Mouse (Mus musculus) midbrain, postnatal 0 days (tissue): ENCODE data around the gene Arid3c. TPM values are rescaled to one million over a fixed set of nuclear protein-coding genes. Genes with fewer than 3 reads are reported as not detected.
"Not testable (repeated sequence)": the region's sequence is repeated elsewhere in the genome, so short reads cannot be mapped to it uniquely, and the experiment has no call there.

Experiments
- ATAC-seq: fragments of 200-750 bp; cut with Nextera tagmentation; 2 replicates; pipeline ENCODE4 v1.8.0; 2017; ENCODE audit warnings: moderate number of reproducible peaks, mild to moderate bottlenecking, moderate TSS enrichment, moderate library complexity; ENCODE audit not compliant: low FRiP score
- DNase-seq: peaks from one replicate; pipeline ENCODE4 v3.0.0-alpha.2; 2015; ENCODE audit warnings: low spot score
- H3K27ac ChIP-seq: fragments of 300-500 bp; sonication (generic); 2 replicates; pipeline ENCODE4 v1.5.1; 2014; ENCODE audit warnings: low read depth, mild to moderate bottlenecking, low read length, mixed read lengths
- H3K27me3 ChIP-seq: fragments of 300-500 bp; sonication (generic); 2 replicates; pipeline ENCODE4 v1.6.1; 2014; ENCODE audit warnings: low read length, control low read depth, mixed read lengths; ENCODE audit not compliant: insufficient read depth
- H3K36me3 ChIP-seq: fragments of 300-500 bp; sonication (generic); 2 replicates; pipeline ENCODE4 v1.6.1; 2014; ENCODE audit warnings: low read length, control low read depth, mixed read lengths; ENCODE audit not compliant: insufficient read depth
- H3K4me1 ChIP-seq: fragments of 300-500 bp; sonication (generic); 2 replicates; pipeline ENCODE4 v1.6.1; 2014; ENCODE audit warnings: mild to moderate bottlenecking, control low read depth, antibody characterized with exemption, low read length, mixed read lengths; ENCODE audit not compliant: insufficient read depth
- H3K4me2 ChIP-seq: fragments of 300-500 bp; sonication (generic); 2 replicates; pipeline ENCODE4 v1.6.1; 2014; ENCODE audit warnings: low read depth, mild to moderate bottlenecking, low read length, mixed read lengths; ENCODE audit not compliant: poor library complexity, severe bottlenecking
- H3K4me3 ChIP-seq: fragments of 300-500 bp; sonication (generic); 2 replicates; pipeline ENCODE4 v1.5.1; 2014; ENCODE audit warnings: low read depth, mild to moderate bottlenecking, low read length, moderate library complexity
- H3K9ac ChIP-seq: fragments of 300-500 bp; sonication (generic); replicated peaks from 2 replicates; pipeline ENCODE4 v1.6.1; 2014; ENCODE audit warnings: mild to moderate bottlenecking, low read length, moderate library complexity, mixed read lengths; ENCODE audit not compliant: poor library complexity, severe bottlenecking
- H3K9me3 ChIP-seq: fragments of 300-500 bp; sonication (generic); 2 replicates; pipeline ENCODE4 v1.6.1; 2016; ENCODE audit warnings: low read length, control low read depth
- CTCF ChIP-seq: IDR thresholded peaks from 2 replicates; pipeline ENCODE4 v1.5.1; 2016; ENCODE audit warnings: antibody characterized with exemption, mild to moderate bottlenecking
- WGBS: fragments of 180-500 bp; shearing (Covaris S2); extraction: QIAGEN DNeasy Blood & Tissue Kit; methylation state at CpG from one replicate; pipeline ENCODE4 v1.1.7; 2014; 5-methylcytosine and 5-hydroxymethylcytosine counted together
- polyA plus RNA-seq: library from polyadenylated mRNA; unstranded; fragments of >200 nt; fragmentation: Nextera tagmentation; extraction: Ambion mirVana; gene quantifications from 2 replicates; pipeline ENCODE4 v1.2.1, GENCODE M21; 2015
- total RNA-seq: library from RNA; depleted of rRNA; stranded (reverse); fragments of >200 nt; gene quantifications from 2 replicates; pipeline ENCODE4 v1.2.3, GENCODE M21; 2014

The Arid3c gene
- total and polyA plus RNA-seq, 2 experiments from 2014 or later = 0.27 to 0.48 TPM

DNA sequence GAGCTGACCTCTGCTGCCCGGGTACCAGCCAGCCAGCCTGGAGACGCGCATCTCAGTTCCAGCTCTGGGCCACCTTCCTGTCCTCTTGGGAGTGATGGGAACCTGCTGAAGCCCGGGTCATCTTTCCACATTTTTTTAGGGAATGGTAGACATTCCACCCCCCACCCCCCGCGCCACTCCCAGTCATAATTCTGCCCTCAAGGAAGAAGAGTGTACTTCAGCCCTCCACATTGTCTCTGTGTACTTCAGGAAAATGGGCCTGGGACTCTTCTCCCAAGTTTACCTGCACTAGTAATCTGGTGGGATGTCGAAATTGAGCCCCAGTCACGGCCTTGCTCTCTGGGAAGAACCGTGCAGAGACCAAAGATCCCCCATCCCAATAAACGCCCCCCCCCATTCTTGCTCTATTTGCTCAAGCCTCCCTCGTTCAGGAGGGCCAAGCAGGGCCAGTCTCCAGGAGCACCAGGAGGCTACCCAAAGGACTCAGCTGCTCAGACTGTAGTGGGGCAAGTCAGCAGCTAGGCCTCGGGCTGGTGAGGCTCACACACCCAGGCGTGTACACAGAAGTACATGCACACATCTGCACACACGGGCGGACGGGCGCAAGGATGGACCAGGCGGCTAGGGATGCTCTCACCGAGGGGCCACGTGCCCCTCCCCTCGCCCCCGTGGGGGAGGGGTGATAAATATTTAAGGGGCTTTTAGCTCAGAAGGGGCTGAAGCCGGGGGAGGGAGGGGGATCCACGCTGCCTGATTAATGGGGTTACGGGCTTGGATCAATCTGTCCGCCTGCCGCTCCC, 46.6 kb downstream of the Arid3c start:
- not testable (repeated sequence) for H3K9me3 ChIP-seq, DNase-seq, H3K27me3 ChIP-seq, H3K36me3 ChIP-seq, H3K4me1 ChIP-seq, H3K27ac ChIP-seq, H3K9ac ChIP-seq, H3K4me3 ChIP-seq
- peak; percentile 28; the same call in 1 of the 2 replicates for ATAC-seq
- WGBS = 7% methylated on average over 20 of the region's 27 CpGs
- peak overlapping the region; percentile 39; the same call in 1 of the 2 replicates for H3K4me2 ChIP-seq

DNA sequence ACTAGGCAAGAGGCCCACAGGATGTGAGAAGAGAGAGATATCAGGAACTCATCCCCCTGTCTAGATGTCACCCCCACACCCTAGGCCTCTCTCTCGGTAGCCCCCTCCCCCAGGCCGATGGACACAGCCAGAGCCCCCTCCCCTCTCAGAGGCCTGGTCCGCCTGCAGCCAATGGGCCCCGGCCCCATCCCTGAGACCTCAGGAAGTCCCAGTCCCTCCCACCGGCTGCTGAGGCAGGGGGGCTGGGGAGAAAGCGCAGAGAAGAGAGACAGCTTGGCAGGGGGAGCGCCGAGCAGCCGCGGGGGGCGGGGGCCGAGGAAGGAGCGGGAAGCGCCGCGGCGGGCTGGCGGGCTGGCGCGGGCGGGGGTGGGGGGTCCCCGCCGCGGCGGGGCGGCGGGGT, 47.6 kb downstream of the Arid3c start:
- DNase-seq = not testable (repeated sequence)

DNA sequence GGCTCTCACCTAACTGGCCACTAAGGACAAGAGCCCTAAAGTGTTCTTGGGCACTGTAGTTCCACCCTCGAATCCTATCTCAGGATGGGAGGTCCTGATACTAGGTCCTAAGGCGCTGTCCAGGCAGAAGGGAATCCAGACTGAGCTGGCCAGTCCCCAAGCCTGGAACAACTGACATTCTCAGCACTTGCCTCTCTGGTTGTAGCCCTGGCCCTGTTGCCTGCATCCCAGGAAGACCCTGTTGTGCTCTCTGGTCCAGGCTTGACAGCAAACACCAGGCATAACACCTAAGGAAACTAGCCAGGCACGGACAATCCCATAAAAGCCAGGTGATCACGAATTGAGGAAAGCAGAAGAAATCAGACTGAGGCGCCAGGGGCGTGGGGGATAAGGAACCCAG, 48.2 kb downstream of the Arid3c start:
- ATAC-seq (no peak), DNase-seq (no peak)
- Histone ChIP-seq H3K4me1 (0 out of 2 replicates have a peak, but pooled peaks cover 3% of the 10 kb centered on the region), H3K4me3 (0 out of 2 replicates have a peak overlapping the region, but pooled peaks have one; percentile 0), H3K36me3 (no peaks in the 10 kb centered on the region), H3K27ac (no peak overlapping the region), H3K4me2 (no peak overlapping the region), H3K27me3 (no peaks in the 10 kb centered on the region), H3K9me3 (no peaks in the 10 kb centered on the region), H3K9ac (no peak overlapping the region; the same call in 1 of the 2 replicates)
- no peak for TF ChIP-seq CTCF
- 25% methylated on average over 6 of the region's 6 CpGs for WGBS

More for the DNA sequence above, 47.6 kb downstream of the Arid3c start:
- not testable (repeated sequence) for H3K4me1 ChIP-seq, H3K36me3 ChIP-seq, H3K27ac ChIP-seq, H3K9me3 ChIP-seq, H3K27me3 ChIP-seq, H3K9ac ChIP-seq
- no CpG with 5 or more reads among the region's 27 CpGs for WGBS
- peak overlapping the region; percentile 36; the same call in 1 of the 2 replicates for H3K4me2 ChIP-seq
- H3K4me3 ChIP-seq = peak overlapping the region; percentile 16; the same call in 1 of the 2 replicates
- ATAC-seq = peak; percentile 31

DNA sequence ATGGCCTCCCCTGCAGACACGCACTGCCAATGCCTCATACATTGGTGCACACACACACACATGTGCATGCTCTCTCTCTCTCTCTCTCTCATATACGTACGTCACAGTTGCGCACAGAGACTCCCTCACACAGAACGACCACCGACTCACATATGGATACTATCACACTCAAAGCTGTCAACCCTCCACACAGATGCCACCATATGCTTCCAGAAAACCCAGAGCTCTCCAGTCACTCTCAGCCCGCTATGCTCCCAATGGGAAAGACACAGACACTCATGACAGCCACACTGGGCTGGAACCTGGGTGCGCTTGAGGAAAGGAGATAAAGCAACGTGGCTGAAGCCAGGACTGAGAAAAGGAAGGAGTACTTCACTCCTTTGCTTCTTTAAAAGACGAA, 49.0 kb downstream of the Arid3c start:
- Histone ChIP-seq H3K9me3 (no peaks in the 10 kb centered on the region), H3K27ac (no peak overlapping the region), H3K27me3 (no peaks in the 10 kb centered on the region), H3K4me2 (no peak overlapping the region), H3K4me1 (0 out of 2 replicates have a peak, but pooled peaks cover 3% of the 10 kb centered on the region), H3K9ac (no peak overlapping the region), H3K36me3 (no peaks in the 10 kb centered on the region), H3K4me3 (no peak overlapping the region)
- 67% methylated on average over 10 of the region's 10 CpGs for WGBS
- DNase-seq (no peak), ATAC-seq (no peak)
- TF ChIP-seq CTCF = no peak

DNA sequence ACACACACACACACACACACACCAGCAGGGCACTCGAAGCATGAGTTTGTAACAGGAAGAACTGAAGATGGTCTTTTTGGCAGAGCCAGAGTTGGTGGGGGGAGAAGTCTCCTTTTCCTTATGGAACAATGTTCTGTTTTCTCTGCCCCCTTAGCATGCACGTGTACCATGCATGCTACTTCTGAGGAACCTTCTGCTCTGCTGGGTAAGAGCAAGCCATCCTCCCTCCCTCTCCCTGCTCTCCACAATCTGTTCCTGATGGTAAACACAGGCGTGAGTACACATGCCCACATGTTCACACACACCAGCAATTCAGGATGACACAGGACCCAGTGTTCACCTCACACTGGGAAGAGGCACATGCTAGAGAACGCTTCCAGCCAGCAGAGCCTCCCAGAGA, 49.8 kb downstream of the Arid3c start:
- Histone ChIP-seq H3K9ac (no peak overlapping the region), H3K4me1 (0 out of 2 replicates have a peak, but pooled peaks cover 3% of the 10 kb centered on the region), H3K4me2 (no peak overlapping the region), H3K4me3 (no peak overlapping the region), H3K27ac (no peak overlapping the region), H3K9me3 (no peaks in the 10 kb centered on the region), H3K36me3 (no peaks in the 10 kb centered on the region), H3K27me3 (no peaks in the 10 kb centered on the region)
- 60% methylated on average over 4 of the region's 4 CpGs for WGBS
- DNase-seq (peak; percentile 39), ATAC-seq (no peak)
- no peak for TF ChIP-seq CTCF

DNA sequence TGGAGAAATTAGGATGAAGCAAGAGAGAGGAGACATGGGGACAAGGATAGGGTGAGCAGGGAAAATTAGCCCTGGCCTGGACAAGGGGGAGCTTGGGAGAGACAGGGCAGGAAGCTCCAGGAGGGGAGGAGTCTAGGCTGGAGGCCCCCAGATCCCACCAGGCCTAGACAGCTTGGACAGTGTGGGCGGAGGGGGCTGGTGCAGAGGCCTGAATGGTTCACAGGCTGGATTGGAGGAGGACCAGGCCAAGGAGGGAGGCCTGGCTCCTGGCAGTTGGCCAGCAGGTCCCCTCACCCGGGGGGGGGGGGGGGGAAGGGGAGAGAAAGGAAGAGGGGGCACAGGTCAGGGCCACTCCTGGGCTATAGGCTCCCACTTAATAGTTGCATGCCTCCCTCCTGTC, 51.7 kb downstream of the Arid3c start:
- Histone ChIP-seq H3K36me3 (no peaks in the 10 kb centered on the region), H3K9me3 (no peaks in the 10 kb centered on the region), H3K9ac (no peak overlapping the region), H3K4me2 (no peak overlapping the region), H3K4me1 (peaks cover 5% of the 10 kb centered on the region; the same call in 1 of the 2 replicates), H3K27ac (no peak overlapping the region), H3K27me3 (no peaks in the 10 kb centered on the region), H3K4me3 (no peak overlapping the region)
- no peak for ATAC-seq
- 40% methylated on average over 1 of the region's 2 CpGs for WGBS
- no peak for DNase-seq
- TF ChIP-seq CTCF = no peak
